Mouse (Mus musculus) kidney, postnatal 0 days (tissue): Measurements from ENCODE around the gene Sox9. TPM values are rescaled to one million over a fixed set of nuclear protein-coding genes. Genes with fewer than 3 reads are reported as not detected.

ENCODE experiments used
- ATAC-seq: fragments of 200-750 bp; cut with Nextera tagmentation; replicated peaks from 2 replicates; pipeline ENCODE4 v1.8.0; 2017; ENCODE audit warnings: low read depth, moderate number of reproducible peaks, moderate TSS enrichment, moderate library complexity; ENCODE audit not compliant: low FRiP score
- DNase-seq: peaks from one replicate; pipeline ENCODE4 v3.0.0-alpha.2; 2016; ENCODE audit warnings: low spot score
- H3K27ac ChIP-seq: fragments of 300-500 bp; sonication (generic); 2 replicates; pipeline ENCODE4 v1.5.1; 2014; ENCODE audit warnings: mild to moderate bottlenecking
- H3K27me3 ChIP-seq: fragments of 300-500 bp; sonication (generic); 2 replicates; pipeline ENCODE4 v1.6.1; 2014; ENCODE audit warnings: low read length, mixed read lengths; ENCODE audit not compliant: insufficient read depth
- H3K36me3 ChIP-seq: fragments of 300-500 bp; sonication (generic); 2 replicates; pipeline ENCODE4 v1.6.1; 2014; ENCODE audit warnings: low read length, mixed read lengths; ENCODE audit not compliant: insufficient read depth
- H3K4me1 ChIP-seq: fragments of 300-500 bp; sonication (generic); replicated peaks from 2 replicates; pipeline ENCODE4 v1.6.1; 2014; ENCODE audit warnings: antibody characterized with exemption, low read length, mixed read lengths; ENCODE audit not compliant: insufficient read depth
- H3K4me2 ChIP-seq: fragments of 300-500 bp; sonication (generic); 2 replicates; pipeline ENCODE4 v1.6.1; 2014; ENCODE audit warnings: mild to moderate bottlenecking, low read length, moderate library complexity, mixed read lengths
- H3K4me3 ChIP-seq: fragments of 300-500 bp; sonication (generic); replicated peaks from 2 replicates; pipeline ENCODE4 v1.5.1; 2014; ENCODE audit warnings: low read depth, low read length
- H3K9ac ChIP-seq: fragments of 300-500 bp; sonication (generic); 2 replicates; pipeline ENCODE4 v1.6.1; 2014; ENCODE audit warnings: low read depth, low read length
- H3K9me3 ChIP-seq: fragments of 300-500 bp; sonication (generic); replicated peaks from 2 replicates; pipeline ENCODE4 v1.6.1; 2016; ENCODE audit warnings: low read length, inconsistent platforms, mixed read lengths
- CTCF ChIP-seq: IDR thresholded peaks from 2 replicates; pipeline ENCODE4 v1.5.1; 2016; ENCODE audit warnings: antibody characterized with exemption, low read depth, mild to moderate bottlenecking, moderate library complexity
- WGBS: fragments of 180-500 bp; shearing (Covaris S2); extraction: QIAGEN DNeasy Blood & Tissue Kit; methylation state at CpG from one replicate; pipeline ENCODE4 v1.1.7; 2014; 5-methylcytosine and 5-hydroxymethylcytosine counted together
- polyA plus RNA-seq: library from polyadenylated mRNA; unstranded; fragments of >200 nt; fragmentation: Nextera tagmentation; extraction: Ambion mirVana; gene quantifications from 2 replicates; pipeline ENCODE4 v1.2.1, GENCODE M21; 2015

The Sox9 gene
- polyA plus RNA-seq, 1 experiment from 2014 or later, result 29.3 TPM

DNA sequence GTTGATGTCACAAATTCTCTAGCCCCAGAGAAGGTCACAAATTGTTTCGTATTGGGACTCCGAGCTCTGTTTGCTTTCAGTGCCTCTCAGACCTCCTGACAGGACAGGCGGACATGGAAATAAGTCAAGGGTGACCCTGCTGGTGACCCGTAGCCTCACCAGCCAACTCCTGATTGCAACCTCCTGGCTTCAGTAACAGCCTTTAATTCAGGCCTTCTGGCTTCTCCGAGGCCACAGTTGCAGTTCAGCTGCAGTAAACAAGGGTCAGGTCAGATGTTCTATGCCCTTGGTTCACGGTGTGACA is 45.0 kb downstream of the Sox9 start:
- Histone ChIP-seq H3K4me3 (no peak overlapping the region), H3K36me3 (no peaks in the 10 kb centered on the region), H3K27me3 (no peaks in the 10 kb centered on the region), H3K4me2 (no peak overlapping the region), H3K4me1 (no peaks in the 10 kb centered on the region), H3K9me3 (no peaks in the 10 kb centered on the region), H3K9ac (no peak overlapping the region), H3K27ac (no peak overlapping the region)
- TF ChIP-seq CTCF, result no peak
- WGBS, result 15% methylated on average over 6 of the region's 6 CpGs
- peak; percentile 9 for DNase-seq
- ATAC-seq, result no peak

DNA sequence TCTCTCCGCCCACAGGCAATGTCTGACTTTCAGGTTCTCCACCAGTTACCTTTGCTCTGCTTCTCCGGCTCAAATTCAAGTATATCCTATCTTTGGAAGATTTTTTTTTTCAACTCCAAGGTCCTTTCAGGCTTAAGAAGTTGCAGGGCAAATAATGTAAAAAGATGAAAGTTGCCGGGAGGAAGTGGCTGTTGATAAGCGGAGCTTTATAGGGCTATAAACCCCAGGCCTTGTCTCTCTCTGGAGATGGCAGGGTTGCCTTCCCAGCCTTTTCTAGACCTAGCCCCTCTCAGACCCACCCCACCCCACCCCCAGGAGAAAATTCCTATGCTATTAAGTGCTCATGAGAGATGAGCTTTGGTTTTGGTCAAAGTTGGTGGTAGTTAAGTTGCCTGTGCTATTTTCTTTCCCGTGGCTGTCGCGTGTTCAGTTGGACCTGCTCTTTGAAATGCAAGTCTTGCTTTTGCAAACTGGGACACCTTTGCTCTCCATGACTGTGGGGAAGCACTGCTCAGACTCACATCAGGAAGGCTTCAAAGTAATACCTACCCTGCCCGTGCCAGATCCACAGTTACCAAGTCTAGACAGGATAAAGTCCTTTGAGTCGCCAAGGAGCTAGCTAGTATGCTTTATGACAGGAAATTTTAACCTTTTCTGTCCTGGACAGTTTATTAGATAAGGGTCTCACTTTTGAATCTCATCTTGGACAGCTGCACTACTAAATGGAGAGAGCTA is 46.7 kb downstream of the Sox9 start:
- ATAC-seq (no peak), DNase-seq (no peak)
- H3K9ac ChIP-seq, result no peak overlapping the region
- 67% methylated on average over 9 of the region's 9 CpGs for WGBS
- H3K9me3 ChIP-seq, result no peaks in the 10 kb centered on the region
- no peak for TF ChIP-seq CTCF
- no peak overlapping the region for H3K27ac ChIP-seq
- no peaks in the 10 kb centered on the region for H3K36me3 ChIP-seq
- H3K4me2 ChIP-seq, result no peak overlapping the region
- no peaks in the 10 kb centered on the region for H3K4me1 ChIP-seq
- no peaks in the 10 kb centered on the region for H3K27me3 ChIP-seq
- H3K4me3 ChIP-seq, result no peak overlapping the region

DNA sequence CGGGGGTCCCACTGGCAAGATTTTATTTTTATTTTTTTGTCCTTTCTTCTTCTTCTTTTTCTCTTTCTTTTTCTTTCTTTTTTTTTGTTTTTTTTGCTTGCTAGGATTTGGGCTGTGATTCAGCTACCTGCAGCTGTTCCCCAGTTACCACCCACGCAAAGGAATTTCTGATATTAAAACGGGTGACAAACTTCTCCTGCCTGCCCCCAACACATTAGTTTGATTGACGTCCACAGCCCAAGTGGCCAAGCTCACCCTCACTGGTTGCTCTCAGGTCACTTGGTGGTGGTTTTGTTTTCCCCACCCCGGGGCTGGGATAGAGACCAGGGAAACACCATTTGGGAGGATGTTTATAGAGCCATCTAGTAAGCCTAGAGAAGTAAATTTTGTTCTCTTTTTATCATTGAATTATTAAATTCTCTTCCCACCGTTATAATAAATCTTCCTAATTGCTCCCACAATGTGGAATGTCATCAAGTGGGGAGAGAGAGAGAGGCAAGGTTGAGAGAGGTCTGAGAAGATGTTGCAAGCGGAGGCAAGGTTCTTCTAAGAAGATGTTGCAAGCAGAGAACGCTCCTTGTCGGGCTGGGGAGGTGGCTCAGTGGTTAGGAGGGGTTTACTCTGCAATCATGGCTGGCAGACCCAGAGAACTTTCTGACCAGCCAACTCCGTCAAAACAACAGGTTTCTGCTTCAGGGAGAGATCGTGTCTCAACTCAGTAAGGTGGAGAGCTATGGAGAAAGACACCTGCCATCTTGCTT is 52.4 kb downstream of the Sox9 start:
- TF ChIP-seq CTCF, result no peak
- DNase-seq (peak; percentile 18), ATAC-seq (no peak)
- H3K9me3 ChIP-seq, result no peaks in the 10 kb centered on the region
- no peak overlapping the region for H3K27ac ChIP-seq
- H3K36me3 ChIP-seq, result no peaks in the 10 kb centered on the region
- 28% methylated on average over 11 of the region's 11 CpGs for WGBS
- H3K4me1 ChIP-seq, result no peaks in the 10 kb centered on the region
- no peak overlapping the region for H3K9ac ChIP-seq
- H3K4me2 ChIP-seq, result no peak overlapping the region
- no peaks in the 10 kb centered on the region for H3K27me3 ChIP-seq
- no peak overlapping the region for H3K4me3 ChIP-seq

DNA sequence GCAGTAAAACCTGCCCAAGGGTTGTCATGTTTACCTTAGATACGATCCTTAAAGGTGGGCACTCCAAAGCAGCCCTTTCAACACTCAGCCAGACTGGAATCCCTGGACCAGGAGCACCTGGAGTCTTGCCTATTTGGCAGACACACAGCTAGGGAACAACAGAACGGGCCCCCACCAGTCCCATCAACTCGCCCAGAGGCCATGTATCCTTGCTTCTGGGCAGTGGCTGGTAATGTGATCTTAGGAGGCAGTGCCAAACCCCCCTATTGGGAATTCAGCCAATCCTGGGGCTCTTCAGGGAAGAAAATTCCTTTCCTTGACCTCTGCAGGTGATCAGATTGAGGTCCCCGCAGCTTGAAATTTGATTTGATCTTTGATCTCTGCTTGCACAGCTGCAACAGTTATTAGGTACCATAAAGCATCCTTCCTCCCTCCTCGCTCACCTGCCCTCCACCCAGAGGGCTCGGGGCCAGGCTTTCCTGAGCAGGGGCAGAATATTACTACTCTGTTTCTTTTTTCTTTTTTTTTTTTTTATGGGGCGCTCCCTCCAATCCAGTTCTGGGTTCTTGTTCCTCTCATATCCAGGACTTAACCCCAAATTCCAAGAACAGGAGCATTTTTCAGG is 53.6 kb downstream of the Sox9 start:
- Histone ChIP-seq H3K27ac (no peak overlapping the region), H3K27me3 (no peaks in the 10 kb centered on the region)

More for the DNA sequence above, 53.6 kb downstream of the Sox9 start:
- Histone ChIP-seq H3K36me3 (no peaks in the 10 kb centered on the region), H3K4me1 (no peaks in the 10 kb centered on the region), H3K4me2 (no peak overlapping the region), H3K9me3 (no peaks in the 10 kb centered on the region), H3K9ac (no peak overlapping the region), H3K4me3 (no peak overlapping the region)
- ATAC-seq (no peak), DNase-seq (peak; percentile 11)
- no peak for TF ChIP-seq CTCF
- 30% methylated on average over 7 of the region's 7 CpGs for WGBS
